Mouse (Mus musculus): ENCODE measurements around the gene Vmn2r51. TPM values are rescaled to one million over a fixed set of nuclear protein-coding genes. Genes with fewer than 3 reads are reported as not detected.
"Not testable (repeated sequence)": the region's sequence is repeated elsewhere in the genome, so short reads cannot be mapped to it uniquely, and the experiment has no call there.

The Vmn2r51 gene
- total RNA-seq (2021): not detected
- long read RNA-seq, experiment 1: 0 reads
- long read RNA-seq, experiment 2: 0 reads

DNA sequence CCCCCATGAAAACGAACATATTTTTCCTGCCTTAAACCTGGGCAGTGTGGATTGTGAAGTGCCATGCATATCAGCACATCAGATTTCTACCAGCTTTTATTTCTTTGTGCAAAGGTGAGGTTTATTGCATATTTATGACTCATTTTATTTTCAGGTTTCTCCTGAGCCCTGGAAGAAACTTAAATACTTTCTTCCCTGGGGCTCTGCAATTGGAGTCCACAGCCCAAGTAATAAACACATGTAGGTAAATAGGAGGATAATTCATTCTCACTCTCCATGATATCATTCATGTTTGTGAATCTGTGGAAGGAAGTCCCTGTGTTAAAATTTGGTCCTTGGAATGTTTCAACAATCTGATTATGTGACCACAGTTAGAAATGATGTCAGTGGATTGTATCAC is at the start of gene Vmn2r51:
Vmn2r51 (minus strand) TSS at position 101 of the 400 bp plus-strand sequence.
- not testable (repeated sequence) for DNase-seq (ENCODE audit: low spot score in 2 of 2)

DNA sequence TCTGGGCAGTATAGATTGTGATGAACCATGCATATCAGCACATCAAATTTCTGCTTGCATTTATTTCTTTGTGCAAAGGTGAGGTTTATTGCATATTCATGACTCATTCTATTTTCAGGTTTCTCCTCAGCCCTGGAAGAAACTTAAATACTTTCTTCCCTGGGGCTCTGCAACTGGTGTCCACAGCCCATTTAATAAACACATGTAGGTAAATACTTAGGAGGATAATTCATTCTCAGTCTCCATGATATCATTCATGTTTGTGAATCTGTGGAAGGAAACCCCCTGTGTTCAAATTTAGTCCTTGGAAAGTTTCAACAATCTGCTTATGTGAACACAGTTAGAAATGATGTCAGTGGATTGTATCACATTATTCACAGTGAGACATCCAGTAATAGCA is 52.3 kb downstream of the Vmn2r51 start, which contains the start of gene Vmn2r50:
Vmn2r50 (minus strand) TSS at position 101 of the 400 bp plus-strand sequence.
- DNase-seq (ENCODE audit: low spot score in 2 of 2): not testable (repeated sequence)

Other genes starting within 250 kb of the Vmn2r51 start
- gene Vmn2r48, start 152.2 kb downstream of the Vmn2r51 start, total RNA-seq (2021): not detected
- gene Vmn2r49, start 113.5 kb downstream of the Vmn2r51 start, total RNA-seq (2021): not detected
- gene Vmn2r50, start 52.4 kb downstream of the Vmn2r51 start, total RNA-seq (2021): not detected
- gene Vmn2r52, start 70.8 kb upstream of the Vmn2r51 start, total RNA-seq (2021): not detected
- not detected for gene Vmn1r66, start 172.3 kb upstream of the Vmn2r51 start, total RNA-seq (2021)